Mouse (Mus musculus) midbrain, embryonic 14.5 days (tissue): ENCODE data around the gene Stx8. TPM values are rescaled to one million over a fixed set of nuclear protein-coding genes. Genes with fewer than 3 reads are reported as not detected.
A peak's percentile ranks its signal among the peaks of the same experiment; 100 is the strongest.

Experiments
- ATAC-seq: fragments of 200-750 bp; cut with Nextera tagmentation; 2 replicates; pipeline ENCODE4 v1.8.0; 2017; ENCODE audit warnings: moderate number of reproducible peaks, moderate library complexity; ENCODE audit not compliant: low FRiP score, low TSS enrichment
- DNase-seq: peaks from one replicate; pipeline ENCODE4 v3.0.0-alpha.2; 2015
- H3K27ac ChIP-seq: fragments of 300-500 bp; sonication (generic); replicated peaks from 2 replicates; pipeline ENCODE4 v1.5.1; 2014; ENCODE audit warnings: mild to moderate bottlenecking, low read depth, low read length, moderate library complexity
- H3K27me3 ChIP-seq: fragments of 300-500 bp; sonication (generic); 2 replicates; pipeline ENCODE4 v1.6.1; 2014; ENCODE audit warnings: low read length, control low read depth, mixed read lengths; ENCODE audit not compliant: control insufficient read depth, insufficient read depth
- H3K36me3 ChIP-seq: fragments of 300-500 bp; sonication (generic); 2 replicates; pipeline ENCODE4 v1.6.1; 2014; ENCODE audit warnings: low read length, control low read depth; ENCODE audit not compliant: control insufficient read depth, insufficient read depth
- H3K4me1 ChIP-seq: fragments of 300-500 bp; sonication (generic); 2 replicates; pipeline ENCODE4 v1.6.1; 2014; ENCODE audit warnings: mild to moderate bottlenecking, antibody characterized with exemption, low read length, control low read depth; ENCODE audit not compliant: control insufficient read depth, insufficient read depth
- H3K4me2 ChIP-seq: fragments of 300-500 bp; sonication (generic); 2 replicates; pipeline ENCODE4 v1.6.1; 2014; ENCODE audit warnings: mild to moderate bottlenecking, low read length, moderate library complexity
- H3K4me3 ChIP-seq: fragments of 300-500 bp; sonication (generic); replicated peaks from 2 replicates; pipeline ENCODE4 v1.5.1; 2014; ENCODE audit warnings: low read depth, low read length
- H3K9ac ChIP-seq: fragments of 300-500 bp; sonication (generic); replicated peaks from 2 replicates; pipeline ENCODE4 v1.6.1; 2014; ENCODE audit warnings: mild to moderate bottlenecking, low read length, moderate library complexity
- H3K9me3 ChIP-seq: fragments of 300-500 bp; sonication (generic); 2 replicates; pipeline ENCODE4 v1.6.1; 2016; ENCODE audit warnings: low read length, control low read depth, mixed read lengths; ENCODE audit not compliant: control insufficient read depth
- WGBS: fragments of 180-500 bp; shearing (Covaris S2); extraction: QIAGEN DNeasy Blood & Tissue Kit; methylation state at CpG from one replicate; pipeline ENCODE4 v1.1.7; 2014; 5-methylcytosine and 5-hydroxymethylcytosine counted together
- polyA plus RNA-seq: library from polyadenylated mRNA; unstranded; fragments of >200 nt; fragmentation: Nextera tagmentation; extraction: Ambion mirVana; gene quantifications from 2 replicates; pipeline ENCODE4 v1.2.1, GENCODE M21; 2014

The Stx8 gene
- polyA plus RNA-seq, 1 experiment from 2014 or later = 64.2 TPM

GRCm38 (mm10) chr11:68101598-68101997 is 135.6 kb downstream of the Stx8 start:
- ATAC-seq (no peak), DNase-seq (no peak)
- 94% methylated on average over 1 of the region's 1 CpGs for WGBS
- H3K27me3 ChIP-seq = no peaks in the 10 kb centered on the region
- no peak overlapping the region for H3K27ac ChIP-seq
- no peaks in the 10 kb centered on the region for H3K9me3 ChIP-seq
- no peak overlapping the region for H3K9ac ChIP-seq
- no peaks in the 10 kb centered on the region for H3K4me1 ChIP-seq
- no peak overlapping the region for H3K4me2 ChIP-seq
- no peak overlapping the region for H3K4me3 ChIP-seq
- no peaks in the 10 kb centered on the region for H3K36me3 ChIP-seq

GRCm38 (mm10) chr11:68103480-68103879 is 137.5 kb downstream of the Stx8 start:
- Histone ChIP-seq H3K9me3 (no peaks in the 10 kb centered on the region), H3K4me1 (no peaks in the 10 kb centered on the region), H3K4me2 (no peak overlapping the region), H3K4me3 (no peak overlapping the region), H3K9ac (no peak overlapping the region), H3K27me3 (no peaks in the 10 kb centered on the region), H3K27ac (no peak overlapping the region), H3K36me3 (no peaks in the 10 kb centered on the region)
- no peak for ATAC-seq
- 91% methylated on average over 4 of the region's 4 CpGs for WGBS
- no peak for DNase-seq

- Histone ChIP-seq H3K9ac (no peak overlapping the region), H3K27ac (no peak overlapping the region), H3K4me3 (no peak overlapping the region), H3K9me3 (no peaks in the 10 kb centered on the region), H3K27me3 (no peaks in the 10 kb centered on the region), H3K36me3 (no peaks in the 10 kb centered on the region), H3K4me2 (no peak overlapping the region), H3K4me1 (no peaks in the 10 kb centered on the region)
- WGBS = 84% methylated on average over 3 of the region's 3 CpGs
- DNase-seq = no peak
- ATAC-seq = no peak
Measured at GRCm38 (mm10) chr11:68106053-68106452, 140.1 kb downstream of the Stx8 start.

GRCm38 (mm10) chr11:68113454-68114100 is 147.6 kb downstream of the Stx8 start:
- DNase-seq = peak; percentile 40

GRCm38 (mm10) chr11:68114202-68114601 is 148.2 kb downstream of the Stx8 start:
- DNase-seq (peak; percentile 21), ATAC-seq (no peak)
- WGBS = 15% methylated on average over 6 of the region's 6 CpGs
- H3K27me3 ChIP-seq = no peaks in the 10 kb centered on the region
- peak overlapping the region; percentile 52 for H3K27ac ChIP-seq
- H3K4me1 ChIP-seq = peaks cover 12% of the 10 kb centered on the region
- no peaks in the 10 kb centered on the region for H3K36me3 ChIP-seq
- no peaks in the 10 kb centered on the region for H3K9me3 ChIP-seq
- no peak overlapping the region for H3K9ac ChIP-seq
- H3K4me3 ChIP-seq = no peak overlapping the region
- H3K4me2 ChIP-seq = 0 out of 2 replicates have a peak overlapping the region, but pooled peaks have one; percentile 15

More at GRCm38 (mm10) chr11:68113454-68114100, 147.6 kb downstream of the Stx8 start:
- Histone ChIP-seq H3K9me3 (no peaks in the 10 kb centered on the region), H3K4me3 (no peak overlapping the region), H3K4me1 (peaks cover 12% of the 10 kb centered on the region), H3K36me3 (no peaks in the 10 kb centered on the region), H3K4me2 (peak overlapping the region; percentile 10; the same call in 1 of the 2 replicates), H3K27me3 (no peaks in the 10 kb centered on the region), H3K9ac (0 out of 2 replicates have a peak overlapping the region, but pooled peaks have one; percentile 26), H3K27ac (peak overlapping the region; percentile 52)
- 17% methylated on average over 11 of the region's 11 CpGs for WGBS
- ATAC-seq = no peak

- no peak for DNase-seq
- peaks cover 16% of the 10 kb centered on the region for H3K4me1 ChIP-seq
- WGBS = 57% methylated on average over 4 of the region's 4 CpGs
- H3K9ac ChIP-seq = no peak overlapping the region
- H3K4me3 ChIP-seq = no peak overlapping the region
- H3K9me3 ChIP-seq = no peaks in the 10 kb centered on the region
- no peak overlapping the region for H3K4me2 ChIP-seq
- H3K27ac ChIP-seq = no peak overlapping the region
- H3K27me3 ChIP-seq = no peaks in the 10 kb centered on the region
- no peaks in the 10 kb centered on the region for H3K36me3 ChIP-seq
- ATAC-seq = no peak
Measured at GRCm38 (mm10) chr11:68116157-68116556, 150.2 kb downstream of the Stx8 start.

GRCm38 (mm10) chr11:68117878-68118660 is 152.1 kb downstream of the Stx8 start:
- Histone ChIP-seq H3K9ac (no peak overlapping the region), H3K27me3 (no peaks in the 10 kb centered on the region; the same call in 1 of the 2 replicates), H3K9me3 (no peaks in the 10 kb centered on the region), H3K36me3 (no peaks in the 10 kb centered on the region), H3K4me1 (peaks cover 26% of the 10 kb centered on the region), H3K4me3 (no peak overlapping the region), H3K27ac (no peak overlapping the region), H3K4me2 (no peak overlapping the region)
- ATAC-seq (no peak), DNase-seq (no peak)
- 84% methylated on average over 10 of the region's 10 CpGs for whole genome bisulfite sequencing

GRCm38 (mm10) chr11:68118679-68119078 is 152.7 kb downstream of the Stx8 start:
- Histone ChIP-seq H3K9me3 (no peaks in the 10 kb centered on the region), H3K36me3 (no peaks in the 10 kb centered on the region), H3K4me1 (peaks cover 22% of the 10 kb centered on the region), H3K9ac (no peak overlapping the region), H3K4me2 (no peak overlapping the region), H3K27me3 (no peaks in the 10 kb centered on the region; the same call in 1 of the 2 replicates), H3K27ac (no peak overlapping the region), H3K4me3 (no peak overlapping the region)
- ATAC-seq (no peak), DNase-seq (no peak)
- 80% methylated on average over 4 of the region's 4 CpGs for WGBS
